Mouse (Mus musculus): ENCODE measurements around the gene Notch1. TPM values are rescaled to one million over a fixed set of nuclear protein-coding genes. Genes with fewer than 3 reads are reported as not detected.

Gene Notch1
- total and polyA plus RNA-seq, 3 experiments: 0.06 TPM; not detected in 2

DNA sequence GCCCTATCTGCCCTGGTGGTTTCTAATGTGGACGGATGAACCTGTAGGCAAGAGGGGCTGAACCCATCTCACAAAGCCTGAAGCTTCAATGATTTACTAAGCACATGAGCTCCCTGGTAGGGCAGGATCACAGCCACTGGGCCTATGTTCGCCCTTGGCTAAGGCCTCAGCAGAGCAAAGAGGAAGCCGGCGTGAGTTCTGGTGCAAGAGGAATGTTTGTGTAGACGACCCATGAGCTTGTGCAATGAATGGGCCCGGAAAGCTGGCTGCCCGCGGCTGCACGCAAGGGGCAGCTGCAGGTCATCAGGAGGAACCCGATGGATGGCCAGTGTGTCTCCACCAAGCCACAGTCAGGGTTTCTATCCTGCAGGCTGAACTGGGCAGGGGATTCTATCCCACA, 33.3 kb upstream of the Notch1 start:
- Histone ChIP-seq H3K9ac (ENCODE audit: control insufficient read depth, low read depth, low read length, poor library complexity, severe bottlenecking) (no peak overlapping the region), H3K9me3 (replicated peaks; ENCODE audit: insufficient read depth, low read length) (no peaks in the 10 kb centered on the region), H3K27me3 (ENCODE audit: control insufficient read depth in 1 of 2, insufficient read depth in 2 of 2, low read length in 2 of 2) (peaks cover 0 to 1% of the 10 kb centered on the region in 2 experiments; a peak in 2 of 4 replicates), H3K36me3 (ENCODE audit: control insufficient read depth in 1 of 2, insufficient read depth in 2 of 2, low read length in 2 of 2) (no peaks in the 10 kb centered on the region), H3K27ac (ENCODE audit: control insufficient read depth, low read depth, low read length) (no peak overlapping the region), H3K4me1 (ENCODE audit: control insufficient read depth in 1 of 2, insufficient read depth in 2 of 2, low read length in 2 of 2) (no peaks in the 10 kb centered on the region), H3K4me3 (ENCODE audit: control insufficient read depth in 1 of 2, insufficient read depth in 1 of 2, low read depth in 2 of 2, low read length in 2 of 2) (no peak overlapping the region), H3K79me2 (ENCODE audit: control insufficient read depth, insufficient read depth, low read length, poor library complexity) (no peaks in the 10 kb centered on the region)
- TF ChIP-seq KAT2A (conservative IDR thresholded peaks at IDR 0.05; ENCODE audit: low read depth, low read length): no peak
- no peak for TF ChIP-seq RAD21 (IDR thresholded peaks at IDR 0.05; ENCODE audit: low read depth, low read length)
- TF ChIP-seq USF1 (IDR thresholded peaks at IDR 0.05; ENCODE audit: low read depth, low read length): no peak
- TF ChIP-seq ELF1 (IDR thresholded peaks at IDR 0.05; ENCODE audit: low read depth, low read length): no peak
- TF ChIP-seq MYC (IDR thresholded peaks at IDR 0.05; ENCODE audit: low read depth, low read length): no peak
- TF ChIP-seq TAL1 (IDR thresholded peaks at IDR 0.05; ENCODE audit: low read length): no peak
- no peak for TF ChIP-seq MYB (IDR thresholded peaks at IDR 0.05; ENCODE audit: low read depth, low read length)
- no peak for TF ChIP-seq SMC3 (IDR thresholded peaks at IDR 0.05; ENCODE audit: low read depth, low read length)
- TF ChIP-seq MAX (IDR thresholded peaks at IDR 0.05; ENCODE audit: low read length): no peak
- TF ChIP-seq HCFC1 (IDR thresholded peaks at IDR 0.05; ENCODE audit: low read depth, low read length): no peak
- no peak for DNase-seq (ENCODE audit: low read depth, low spot score)

DNA sequence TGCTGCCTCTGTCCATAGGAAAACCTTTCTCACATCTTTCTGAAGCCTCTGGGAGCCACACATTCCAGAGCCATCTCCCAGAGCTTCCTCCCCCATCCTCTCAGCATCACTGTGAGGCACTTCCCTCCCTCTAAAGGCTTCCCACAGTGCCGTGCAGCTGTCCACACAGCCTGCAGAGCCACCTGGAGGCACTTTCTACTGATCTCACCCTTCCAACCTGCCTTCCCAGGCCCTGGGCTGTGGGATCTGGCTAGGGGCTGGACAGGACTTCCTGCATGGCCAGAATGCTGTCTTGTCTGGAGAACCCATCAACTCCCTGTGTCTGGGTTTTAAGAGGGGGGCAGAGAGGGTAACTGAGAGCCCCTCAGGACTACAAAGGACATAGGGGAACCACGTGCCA, 31.0 kb upstream of the Notch1 start:
- DNase-seq (ENCODE audit: low read depth, low spot score): no peak
- Histone ChIP-seq H3K4me3 (ENCODE audit: control insufficient read depth in 1 of 2, insufficient read depth in 1 of 2, low read depth in 2 of 2, low read length in 2 of 2) (no peak overlapping the region), H3K27ac (ENCODE audit: control insufficient read depth, low read depth, low read length) (no peak overlapping the region), H3K36me3 (ENCODE audit: control insufficient read depth in 1 of 2, insufficient read depth in 2 of 2, low read length in 2 of 2) (no peaks in the 10 kb centered on the region), H3K4me1 (ENCODE audit: control insufficient read depth in 1 of 2, insufficient read depth in 2 of 2, low read length in 2 of 2) (no peaks in the 10 kb centered on the region), H3K79me2 (ENCODE audit: control insufficient read depth, insufficient read depth, low read length, poor library complexity) (no peaks in the 10 kb centered on the region), H3K9me3 (replicated peaks; ENCODE audit: insufficient read depth, low read length) (no peaks in the 10 kb centered on the region), H3K9ac (ENCODE audit: control insufficient read depth, low read depth, low read length, poor library complexity, severe bottlenecking) (no peak overlapping the region), H3K27me3 (ENCODE audit: control insufficient read depth in 1 of 2, insufficient read depth in 2 of 2, low read length in 2 of 2) (peaks cover 0 to 1% of the 10 kb centered on the region in 2 experiments; a peak in 2 of 4 replicates)
- TF ChIP-seq E2F4 (IDR thresholded peaks at IDR 0.05; ENCODE audit: borderline replicate concordance, low read depth, low read length) (no peak), RAD21 (IDR thresholded peaks at IDR 0.05; ENCODE audit: low read depth, low read length) (no peak), MAX (IDR thresholded peaks at IDR 0.05; ENCODE audit: low read length) (no peak)

DNA sequence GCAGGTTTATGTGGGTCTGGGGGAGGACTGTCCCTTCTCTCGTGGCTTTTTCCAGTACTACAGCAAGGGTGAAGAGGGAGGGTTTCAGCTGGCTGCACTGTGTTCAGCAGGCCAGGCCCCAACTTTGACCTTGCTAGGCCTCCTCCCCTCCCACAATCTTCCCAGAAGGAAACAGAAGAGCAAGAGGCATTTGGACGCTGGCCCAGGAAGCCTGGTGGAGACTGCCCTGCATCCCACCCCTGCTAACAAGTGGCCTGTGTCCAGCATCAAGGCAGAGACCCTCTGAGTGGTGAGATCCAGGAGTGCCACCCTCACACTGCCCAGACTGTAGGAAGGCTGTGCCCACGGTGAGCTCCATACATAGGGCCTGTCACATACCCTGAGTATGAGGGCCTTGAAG, 27.8 kb upstream of the Notch1 start:
- no peaks in the 10 kb centered on the region for H3K79me2 ChIP-seq (ENCODE audit: control insufficient read depth, insufficient read depth, low read length, poor library complexity)

More for the DNA sequence above, 27.8 kb upstream of the Notch1 start:
- H3K9me3 ChIP-seq (replicated peaks; ENCODE audit: insufficient read depth, low read length): no peaks in the 10 kb centered on the region
- H3K4me1 ChIP-seq (ENCODE audit: control insufficient read depth in 1 of 2, insufficient read depth in 2 of 2, low read length in 2 of 2): no peaks in the 10 kb centered on the region
- peaks cover 4 to 5% of the 10 kb centered on the region in 2 experiments for H3K27me3 ChIP-seq (ENCODE audit: control insufficient read depth in 1 of 2, insufficient read depth in 2 of 2, low read length in 2 of 2)
- no peak for DNase-seq (ENCODE audit: low read depth, low spot score)
- H3K9ac ChIP-seq (ENCODE audit: control insufficient read depth, low read depth, low read length, poor library complexity, severe bottlenecking): no peak overlapping the region
- no peak for TF ChIP-seq UBTF (IDR thresholded peaks at IDR 0.05; ENCODE audit: borderline replicate concordance, insufficient read depth, low read depth, low read length)
- TF ChIP-seq MYB (IDR thresholded peaks at IDR 0.05; ENCODE audit: low read depth, low read length): no peak
- TF ChIP-seq MXI1 (IDR thresholded peaks at IDR 0.05; ENCODE audit: low read depth, low read length): no peak
- TF ChIP-seq NRF1 (IDR thresholded peaks at IDR 0.05; ENCODE audit: insufficient read depth, low read depth, low read length, poor library complexity, severe bottlenecking): no peak
- H3K27ac ChIP-seq (ENCODE audit: control insufficient read depth, low read depth, low read length): no peak overlapping the region
- H3K36me3 ChIP-seq (ENCODE audit: control insufficient read depth in 1 of 2, insufficient read depth in 2 of 2, low read length in 2 of 2): no peaks in the 10 kb centered on the region
- H3K4me3 ChIP-seq (ENCODE audit: control insufficient read depth in 1 of 2, insufficient read depth in 1 of 2, low read depth in 2 of 2, low read length in 2 of 2): no peak overlapping the region

Measured in MEL (cell line).